Mouse (Mus musculus) common myeloid progenitor, adult 5-6 weeks (primary cell): Measurements from ENCODE around the gene Obox8. TPM values are rescaled to one million over a fixed set of nuclear protein-coding genes. Genes with fewer than 3 reads are reported as not detected.

Experiments
- ATAC-seq: replicated peaks from 2 replicates; pipeline ENCODE4 v1.8.0; 2016; ENCODE audit warnings: low read depth, mild to moderate bottlenecking, moderate TSS enrichment, inconsistent platforms; ENCODE audit not compliant: poor library complexity, severe bottlenecking
- total RNA-seq: library from RNA; stranded (forward); fragments of 200-1000, 187-1606 nt; gene quantifications from 2 replicates; pipeline ENCODE4 v1.2.3, GENCODE M21; 2017

Gene Obox8
- total RNA-seq, result not detected in 2 replicates

- ATAC-seq, result no peak
Observed at GRCm38 (mm10) chr7:14333457-14333856, at the start of gene Obox8. Obox8 (minus strand) TSS chr7:14333557.

- ATAC-seq, result peak; percentile 69; the same call in 1 of the 2 replicates
Observed at GRCm38 (mm10) chr7:14317209-14317608, 16.1 kb downstream of the Obox8 start.

GRCm38 (mm10) chr7:14308671-14309070 is 24.7 kb downstream of the Obox8 start:
- no peak for ATAC-seq

- no peak for ATAC-seq
Observed at GRCm38 (mm10) chr7:14307571-14307970, 25.8 kb downstream of the Obox8 start.

Other genes with a start within 250 kb of the Obox8 start
- not detected in 2 replicates for gene Sult2a3, start 210.5 kb downstream of the Obox8 start, total RNA-seq
- not detected in 2 replicates for gene Sult2a6, start 78.7 kb downstream of the Obox8 start, total RNA-seq
- not detected in 2 replicates for gene Sult2a8, start 113.2 kb upstream of the Obox8 start, total RNA-seq
- not detected in 2 replicates for gene Sult2a7, start 160.7 kb upstream of the Obox8 start, total RNA-seq
- not detected in 2 replicates for gene Vmn1r90, start 229.9 kb upstream of the Obox8 start, total RNA-seq